Mouse (Mus musculus): Measurements from ENCODE around the gene Rrm1.

DNA sequence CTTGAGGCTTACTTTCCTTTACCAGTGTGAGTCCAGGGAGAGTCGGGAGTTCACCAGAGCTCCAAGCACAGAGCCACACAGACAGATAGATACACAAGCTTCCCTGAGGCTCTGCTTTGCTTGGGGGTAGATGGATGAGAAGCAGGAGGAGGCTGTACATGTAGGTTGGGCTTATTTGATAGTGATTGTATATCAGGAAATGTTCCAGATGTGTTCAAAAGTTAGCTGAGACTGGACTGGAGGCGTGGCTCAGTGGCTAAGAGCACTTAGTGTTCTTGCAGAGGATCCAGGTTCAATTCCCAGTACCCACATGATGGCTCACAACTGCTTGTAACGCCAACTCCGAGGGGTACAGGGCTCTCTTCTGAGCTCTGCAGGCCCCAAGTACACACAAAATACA is 36.9 kb downstream of the Rrm1 start:
- TF ChIP-seq TAL1 (IDR thresholded peaks at IDR 0.05; ENCODE audit: low read length) (no peak), GATA1 (IDR thresholded peaks at IDR 0.05; ENCODE audit: low read length) (no peak)

Data from erythroblast, embryonic 14.5 days (primary cell).